Mouse (Mus musculus): ENCODE measurements at regions not wholly inside any gene's neighbourhood (a gene's known extent, or its start where the extent isn't known, plus 50 kb on each side); places are given as distances from the start of the nearest gene placed in this dataset.

- DNase-seq (ENCODE audit: low spot score) (peak; percentile 19), ATAC-seq (ENCODE audit: low FRiP score, low TSS enrichment) (0 out of 2 replicates have a peak, but pooled peaks have one; percentile 32)
- Histone ChIP-seq H3K36me3 (ENCODE audit: control insufficient read depth, insufficient read depth, low read length) (no peaks in the 10 kb centered on the region), H3K4me1 (replicated peaks; ENCODE audit: control insufficient read depth, insufficient read depth) (no peaks in the 10 kb centered on the region), H3K27me3 (ENCODE audit: control insufficient read depth, insufficient read depth, low read length) (no peaks in the 10 kb centered on the region), H3K9me3 (ENCODE audit: control insufficient read depth, low read length) (no peaks in the 10 kb centered on the region), H3K9ac (ENCODE audit: low read length) (no peak overlapping the region), H3K27ac (replicated peaks) (no peak overlapping the region), H3K4me2 (replicated peaks; ENCODE audit: low read depth) (no peak overlapping the region), H3K4me3 (ENCODE audit: low read depth, low read length) (no peak overlapping the region)
- 13% methylated on average over 1 of the region's 1 CpGs for WGBS
- TF ChIP-seq CTCF (IDR thresholded peaks at IDR 0.05; ENCODE audit: low read depth) (no peak), EP300 (optimal IDR thresholded peaks at IDR 0.05) (no peak)
Observed at GRCm38 (mm10) chr10:98660747-98661146, 253.5 kb upstream of the Atp2b1 start.

- Histone ChIP-seq H3K4me1 (replicated peaks; ENCODE audit: control insufficient read depth, insufficient read depth) (no peaks in the 10 kb centered on the region), H3K4me2 (replicated peaks; ENCODE audit: low read depth) (no peak overlapping the region), H3K27ac (replicated peaks) (no peak overlapping the region), H3K9me3 (ENCODE audit: control insufficient read depth, low read length) (no peaks in the 10 kb centered on the region), H3K9ac (ENCODE audit: low read length) (no peak overlapping the region), H3K4me3 (ENCODE audit: low read depth, low read length) (no peak overlapping the region), H3K27me3 (ENCODE audit: control insufficient read depth, insufficient read depth, low read length) (no peaks in the 10 kb centered on the region), H3K36me3 (ENCODE audit: control insufficient read depth, insufficient read depth, low read length) (no peaks in the 10 kb centered on the region)
- DNase-seq (ENCODE audit: low spot score) = no peak
- no peak for ATAC-seq (ENCODE audit: low FRiP score, low TSS enrichment)
- WGBS = 82% methylated on average over 3 of the region's 3 CpGs
- no peak for TF ChIP-seq EP300 (optimal IDR thresholded peaks at IDR 0.05)
- no peak for TF ChIP-seq CTCF (IDR thresholded peaks at IDR 0.05; ENCODE audit: low read depth)
Observed at GRCm38 (mm10) chr10:98665936-98666505, 248.2 kb upstream of the Atp2b1 start.

- H3K4me1 ChIP-seq (replicated peaks; ENCODE audit: control insufficient read depth, insufficient read depth) = no peaks in the 10 kb centered on the region
- H3K9ac ChIP-seq (ENCODE audit: low read length) = no peak overlapping the region
Observed at GRCm38 (mm10) chr10:98667728-98668127, 246.5 kb upstream of the Atp2b1 start.

GRCm38 (mm10) chr10:98674131-98674530 is 240.1 kb upstream of the Atp2b1 start:
- Histone ChIP-seq H3K9ac (ENCODE audit: low read length) (no peak overlapping the region), H3K9me3 (ENCODE audit: control insufficient read depth, low read length) (no peaks in the 10 kb centered on the region)
- WGBS = 44% methylated on average over 1 of the region's 1 CpGs

More at GRCm38 (mm10) chr10:98667728-98668127, 246.5 kb upstream of the Atp2b1 start:
- Histone ChIP-seq H3K4me3 (ENCODE audit: low read depth, low read length) (no peak overlapping the region), H3K4me2 (replicated peaks; ENCODE audit: low read depth) (no peak overlapping the region), H3K36me3 (ENCODE audit: control insufficient read depth, insufficient read depth, low read length) (no peaks in the 10 kb centered on the region), H3K9me3 (ENCODE audit: control insufficient read depth, low read length) (no peaks in the 10 kb centered on the region), H3K27ac (replicated peaks) (no peak overlapping the region), H3K27me3 (ENCODE audit: control insufficient read depth, insufficient read depth, low read length) (no peaks in the 10 kb centered on the region)
- WGBS = 49% methylated on average over 1 of the region's 1 CpGs
- DNase-seq (ENCODE audit: low spot score) (no peak), ATAC-seq (ENCODE audit: low FRiP score, low TSS enrichment) (0 out of 2 replicates have a peak, but pooled peaks have one; percentile 53)
- no peak for TF ChIP-seq EP300 (optimal IDR thresholded peaks at IDR 0.05)
- TF ChIP-seq CTCF (IDR thresholded peaks at IDR 0.05; ENCODE audit: low read depth) = no peak

GRCm38 (mm10) chr10:98676907-98677306 is 237.3 kb upstream of the Atp2b1 start:
- no peak for ATAC-seq (ENCODE audit: low FRiP score, low TSS enrichment)
- 67% methylated on average over 2 of the region's 2 CpGs for WGBS
- H3K9me3 ChIP-seq (ENCODE audit: control insufficient read depth, low read length) = no peaks in the 10 kb centered on the region
- no peak overlapping the region for H3K4me3 ChIP-seq (ENCODE audit: low read depth, low read length)
- H3K4me1 ChIP-seq (replicated peaks; ENCODE audit: control insufficient read depth, insufficient read depth) = no peaks in the 10 kb centered on the region
- H3K36me3 ChIP-seq (ENCODE audit: control insufficient read depth, insufficient read depth, low read length) = no peaks in the 10 kb centered on the region
- TF ChIP-seq CTCF (IDR thresholded peaks at IDR 0.05; ENCODE audit: low read depth) = no peak
- no peak for TF ChIP-seq EP300 (optimal IDR thresholded peaks at IDR 0.05)
- DNase-seq (ENCODE audit: low spot score) = no peak
- no peak overlapping the region for H3K9ac ChIP-seq (ENCODE audit: low read length)
- no peak overlapping the region for H3K27ac ChIP-seq (replicated peaks)
- H3K4me2 ChIP-seq (replicated peaks; ENCODE audit: low read depth) = no peak overlapping the region
- no peaks in the 10 kb centered on the region for H3K27me3 ChIP-seq (ENCODE audit: control insufficient read depth, insufficient read depth, low read length)

More at GRCm38 (mm10) chr10:98674131-98674530, 240.1 kb upstream of the Atp2b1 start:
- no peaks in the 10 kb centered on the region for H3K4me1 ChIP-seq (replicated peaks; ENCODE audit: control insufficient read depth, insufficient read depth)
- H3K27me3 ChIP-seq (ENCODE audit: control insufficient read depth, insufficient read depth, low read length) = no peaks in the 10 kb centered on the region
- peak; percentile 53 for DNase-seq (ENCODE audit: low spot score)
- no peak overlapping the region for H3K27ac ChIP-seq (replicated peaks)
- no peak overlapping the region for H3K4me2 ChIP-seq (replicated peaks; ENCODE audit: low read depth)
- 0 out of 2 replicates have a peak, but pooled peaks have one; percentile 45 for ATAC-seq (ENCODE audit: low FRiP score, low TSS enrichment)
- TF ChIP-seq CTCF (IDR thresholded peaks at IDR 0.05; ENCODE audit: low read depth) (no peak), EP300 (optimal IDR thresholded peaks at IDR 0.05) (no peak)
- H3K36me3 ChIP-seq (ENCODE audit: control insufficient read depth, insufficient read depth, low read length) = no peaks in the 10 kb centered on the region
- H3K4me3 ChIP-seq (ENCODE audit: low read depth, low read length) = no peak overlapping the region

GRCm38 (mm10) chr10:98678234-98678633 is 236.0 kb upstream of the Atp2b1 start:
- no peak overlapping the region for H3K9ac ChIP-seq (ENCODE audit: low read length)
- H3K9me3 ChIP-seq (ENCODE audit: control insufficient read depth, low read length) = no peaks in the 10 kb centered on the region
- no peak for TF ChIP-seq CTCF (IDR thresholded peaks at IDR 0.05; ENCODE audit: low read depth)
- no peak for TF ChIP-seq EP300 (optimal IDR thresholded peaks at IDR 0.05)
- H3K36me3 ChIP-seq (ENCODE audit: control insufficient read depth, insufficient read depth, low read length) = no peaks in the 10 kb centered on the region
- DNase-seq (ENCODE audit: low spot score) (no peak), ATAC-seq (ENCODE audit: low FRiP score, low TSS enrichment) (no peak)
- WGBS = 69% methylated on average over 4 of the region's 4 CpGs
- no peaks in the 10 kb centered on the region for H3K27me3 ChIP-seq (ENCODE audit: control insufficient read depth, insufficient read depth, low read length)
- H3K4me1 ChIP-seq (replicated peaks; ENCODE audit: control insufficient read depth, insufficient read depth) = no peaks in the 10 kb centered on the region
- no peak overlapping the region for H3K4me3 ChIP-seq (ENCODE audit: low read depth, low read length)
- no peak overlapping the region for H3K4me2 ChIP-seq (replicated peaks; ENCODE audit: low read depth)
- no peak overlapping the region for H3K27ac ChIP-seq (replicated peaks)
